Mouse (Mus musculus) CD4-positive naive resting alpha-beta T cell, adult 57 days (primary cell): ENCODE data around the gene Olfr1135. TPM values are rescaled to one million over a fixed set of nuclear protein-coding genes. Genes with fewer than 3 reads are reported as not detected.

Experiments used
- total RNA-seq: library from RNA; stranded (reverse); gene quantifications from one replicate; pipeline ENCODE4 v1.2.4, GENCODE M21; 2023

Olfr1135 gene
- not detected for total RNA-seq

GRCm38 (mm10) chr2:87673564-87673963 lies at the start of gene Olfr1135:
Gene Olfr1135, minus strand, starts transcription at chr2:87673664.

GRCm38 (mm10) chr2:87713079-87713478 lies 39.6 kb upstream of the Olfr1135 start, which contains the start of gene Olfr1137:
Gene Olfr1137, minus strand, starts transcription at chr2:87713179.

GRCm38 (mm10) chr2:87693847-87694246 lies 20.4 kb upstream of the Olfr1135 start, which contains the start of gene Olfr1136:
Gene Olfr1136, minus strand, starts transcription at chr2:87693947.

GRCm38 (mm10) chr2:87658360-87658759 lies 15.1 kb downstream of the Olfr1135 start, which contains the start of gene Olfr1134:
Gene Olfr1134, minus strand, starts transcription at chr2:87658460.

DNA sequence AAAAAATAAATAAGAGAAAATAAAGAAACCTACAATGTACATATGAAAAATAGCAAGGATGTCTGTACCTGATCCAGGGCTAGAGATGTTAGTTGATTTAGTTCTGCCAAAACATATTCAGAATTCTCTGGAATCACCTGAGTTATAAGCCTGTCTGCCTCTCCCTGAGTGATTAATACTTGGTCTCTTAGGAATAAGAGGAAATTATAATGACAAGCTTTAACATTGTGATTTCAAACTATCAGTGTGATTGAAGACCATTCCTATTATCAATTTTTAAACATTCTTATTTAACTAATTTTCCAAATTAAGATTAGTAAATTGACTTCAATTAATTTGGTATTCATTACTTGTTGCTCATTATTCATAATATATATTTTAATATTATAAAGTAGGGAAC lies 26.2 kb downstream of the Olfr1135 start, which contains the start of gene Olfr1133:
Olfr1133 (minus strand) TSS at position 101 of the 400 bp plus-strand sequence.

GRCm38 (mm10) chr2:87637435-87637834 lies 36.0 kb downstream of the Olfr1135 start, which contains the start of gene Olfr1132:
Gene Olfr1132, minus strand, starts transcription at chr2:87637535.

GRCm38 (mm10) chr2:87626804-87627203 lies 46.7 kb downstream of the Olfr1135 start, which contains the start of gene Olfr1131:
Gene Olfr1131, plus strand, starts transcription at chr2:87627104.

Other genes starting within 250 kb of the Olfr1135 start
- not detected for gene Olfr1124, start 243.4 kb downstream of the Olfr1135 start, total RNA-seq
- not detected for gene Olfr1126, start 219.7 kb downstream of the Olfr1135 start, total RNA-seq
- gene Pramel7, start 176.6 kb downstream of the Olfr1135 start, total RNA-seq: not detected
- gene Pramel6, start 167.1 kb downstream of the Olfr1135 start, total RNA-seq: not detected
- gene Olfr153, start 141.9 kb downstream of the Olfr1135 start, total RNA-seq: not detected
- gene Olfr1128, start 128.1 kb downstream of the Olfr1135 start, total RNA-seq: not detected
- gene Olfr1129, start 99.8 kb downstream of the Olfr1135 start, total RNA-seq: not detected
- not detected for gene Olfr1130, start 67.5 kb downstream of the Olfr1135 start, total RNA-seq
- not detected for gene Olfr1131, start 46.6 kb downstream of the Olfr1135 start, total RNA-seq
- not detected for gene Olfr1132, start 36.1 kb downstream of the Olfr1135 start, total RNA-seq
- gene Olfr1133, start 26.3 kb downstream of the Olfr1135 start, total RNA-seq: not detected
- not detected for gene Olfr1134, start 15.2 kb downstream of the Olfr1135 start, total RNA-seq
- gene Olfr1136, start 20.3 kb upstream of the Olfr1135 start, total RNA-seq: not detected
- not detected for gene Olfr1137, start 39.5 kb upstream of the Olfr1135 start, total RNA-seq
- gene Olfr1138, start 66.3 kb upstream of the Olfr1135 start, total RNA-seq: not detected
- gene Olfr1140, start 70.1 kb upstream of the Olfr1135 start, total RNA-seq: not detected
- not detected for gene Olfr1141, start 80.3 kb upstream of the Olfr1135 start, total RNA-seq
- not detected for gene Olfr152, start 105.8 kb upstream of the Olfr1135 start, total RNA-seq
- gene Olfr1143, start 126.9 kb upstream of the Olfr1135 start, total RNA-seq: not detected
- not detected for gene Olfr1145, start 136.2 kb upstream of the Olfr1135 start, total RNA-seq
- not detected for gene Olfr1148, start 156.9 kb upstream of the Olfr1135 start, total RNA-seq
- gene Olfr1150-ps1, start 170.3 kb upstream of the Olfr1135 start, total RNA-seq: not detected
- gene Olfr1151, start 182.2 kb upstream of the Olfr1135 start, total RNA-seq: not detected
- not detected for gene Olfr1152, start 192.8 kb upstream of the Olfr1135 start, total RNA-seq
- gene Olfr1153, start 221.3 kb upstream of the Olfr1135 start, total RNA-seq: not detected
- not detected for gene Olfr1154, start 231.5 kb upstream of the Olfr1135 start, total RNA-seq